Mouse (Mus musculus): ENCODE measurements around the gene Galntl6.

Galntl6 gene

GRCm38 (mm10) chr8:58258577-58259315 lies 653.7 kb downstream of the Galntl6 start:
- no peak for DNase-seq (ENCODE audit: low read depth, low spot score)

DNA sequence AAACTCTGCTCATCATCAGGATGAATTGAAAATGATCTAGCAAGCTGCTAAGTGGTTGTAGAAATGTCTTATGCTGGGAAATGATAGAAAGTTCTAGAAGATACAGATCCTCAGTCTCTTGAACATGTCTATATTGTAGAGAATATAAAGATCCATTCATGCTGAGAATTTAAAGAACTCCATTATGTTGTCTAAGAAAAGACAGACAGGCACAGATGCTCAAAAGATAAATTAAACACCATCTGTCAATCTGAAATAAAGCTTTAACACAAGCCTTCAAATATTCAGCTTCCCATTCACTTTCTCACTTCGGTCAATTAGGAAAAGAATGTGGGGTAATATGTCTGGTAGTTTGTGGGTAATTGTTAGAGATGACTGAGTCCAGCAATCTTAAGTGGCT lies 658.8 kb downstream of the Galntl6 start:
- DNase-seq (ENCODE audit: low read depth, low spot score): no peak

- DNase-seq (ENCODE audit: low read depth, low spot score): no peak
Observed at GRCm38 (mm10) chr8:58244830-58245229, 667.6 kb downstream of the Galntl6 start.

GRCm38 (mm10) chr8:58234220-58234619 lies 678.2 kb downstream of the Galntl6 start:
- DNase-seq (ENCODE audit: low read depth, low spot score): no peak

- DNase-seq (ENCODE audit: low read depth, low spot score): no peak
Observed at GRCm38 (mm10) chr8:58228725-58229124, 683.7 kb downstream of the Galntl6 start.

DNA sequence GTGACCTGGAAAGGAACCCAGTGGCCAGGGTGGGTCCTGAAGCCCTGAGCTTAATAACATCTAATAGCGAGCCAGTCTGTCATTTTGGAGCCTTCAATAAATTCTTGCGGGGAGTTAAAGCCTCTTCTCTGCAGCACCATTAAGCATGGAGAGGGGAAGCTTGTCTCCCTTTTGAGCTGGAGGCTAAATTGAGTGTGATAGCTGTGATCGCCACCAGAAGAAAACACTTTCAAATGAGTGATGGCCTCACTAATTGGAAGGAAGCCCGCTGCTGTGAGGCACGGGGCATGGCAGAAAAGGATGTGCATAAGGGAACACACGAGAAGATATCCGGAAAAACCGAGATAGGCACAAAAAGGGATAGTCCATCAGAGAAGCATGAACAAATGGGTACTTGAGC lies 694.6 kb downstream of the Galntl6 start:
- DNase-seq (ENCODE audit: low read depth, low spot score): no peak

DNA sequence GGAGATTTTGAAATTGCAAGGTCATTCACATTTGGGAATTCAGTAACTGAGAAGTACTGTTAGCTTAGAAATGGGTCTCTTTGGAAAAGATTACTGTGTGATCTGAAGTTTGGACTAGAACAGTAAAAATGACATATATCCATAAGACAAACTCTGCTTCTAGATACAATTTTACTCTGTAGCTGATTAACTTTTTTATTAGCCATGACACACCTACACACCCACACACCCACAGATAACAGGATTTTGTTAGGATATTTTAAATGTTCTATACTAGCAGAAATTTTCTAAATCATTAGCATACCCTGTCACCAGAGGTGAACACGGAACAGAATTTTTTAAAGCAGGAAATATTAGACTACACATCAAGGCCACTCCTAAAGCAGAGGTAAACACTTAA lies 722.7 kb downstream of the Galntl6 start:
- DNase-seq (ENCODE audit: low read depth, low spot score): no peak

- no peak for DNase-seq (ENCODE audit: low read depth, low spot score)
Observed at GRCm38 (mm10) chr8:58146961-58147360, 765.5 kb downstream of the Galntl6 start.

DNA sequence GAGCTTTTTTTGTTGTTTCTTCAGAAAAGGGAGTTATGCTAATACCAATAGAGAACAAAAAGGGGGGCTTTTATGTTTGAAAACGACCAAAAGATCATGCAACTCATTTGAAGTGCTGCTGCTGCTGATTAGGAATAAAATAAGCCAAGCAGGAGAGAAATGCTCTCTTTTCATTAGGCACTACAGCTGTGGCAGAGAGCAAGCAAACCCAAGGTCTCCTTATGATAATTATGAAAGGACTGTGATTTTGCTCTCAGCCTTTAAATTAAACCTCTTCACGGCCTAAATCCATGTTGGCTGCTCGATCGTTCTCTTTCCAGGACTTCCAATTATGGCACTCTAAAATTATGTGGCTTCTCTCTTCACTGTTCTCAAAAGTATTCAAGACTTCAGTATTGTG lies 825.7 kb downstream of the Galntl6 start:
- no peak for DNase-seq (ENCODE audit: low read depth, low spot score)

- DNase-seq (ENCODE audit: low read depth, low spot score): no peak
Observed at GRCm38 (mm10) chr8:58084931-58085330, 827.5 kb downstream of the Galntl6 start.

GRCm38 (mm10) chr8:58081715-58082114 lies 830.7 kb downstream of the Galntl6 start:
- no peak for DNase-seq (ENCODE audit: low read depth, low spot score)

- no peak for DNase-seq (ENCODE audit: low read depth, low spot score)
Observed at GRCm38 (mm10) chr8:58074611-58075010, 837.8 kb downstream of the Galntl6 start.

DNA sequence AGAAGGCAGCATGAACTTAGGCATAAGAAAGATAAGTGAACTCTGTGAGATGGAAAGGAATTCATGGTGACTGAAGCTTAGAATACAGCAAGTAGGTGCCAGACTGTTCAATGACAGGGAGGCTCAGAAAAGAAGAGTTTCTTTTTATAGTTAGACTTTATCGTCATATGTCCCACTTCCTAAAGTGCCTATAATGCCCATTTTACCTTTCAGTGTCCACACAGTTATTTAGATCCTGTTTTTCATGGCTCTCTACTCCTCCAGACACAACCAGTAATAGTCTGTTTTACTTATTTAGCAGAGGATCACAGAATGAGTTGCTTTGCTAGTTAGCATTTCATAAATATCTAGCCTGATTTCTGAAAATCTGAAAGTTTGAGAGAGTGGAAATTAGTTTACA lies 838.7 kb downstream of the Galntl6 start:
- DNase-seq (ENCODE audit: low read depth, low spot score): no peak

GRCm38 (mm10) chr8:58032271-58032670 lies 880.2 kb downstream of the Galntl6 start:
- no peak for DNase-seq (ENCODE audit: low read depth, low spot score)

DNA sequence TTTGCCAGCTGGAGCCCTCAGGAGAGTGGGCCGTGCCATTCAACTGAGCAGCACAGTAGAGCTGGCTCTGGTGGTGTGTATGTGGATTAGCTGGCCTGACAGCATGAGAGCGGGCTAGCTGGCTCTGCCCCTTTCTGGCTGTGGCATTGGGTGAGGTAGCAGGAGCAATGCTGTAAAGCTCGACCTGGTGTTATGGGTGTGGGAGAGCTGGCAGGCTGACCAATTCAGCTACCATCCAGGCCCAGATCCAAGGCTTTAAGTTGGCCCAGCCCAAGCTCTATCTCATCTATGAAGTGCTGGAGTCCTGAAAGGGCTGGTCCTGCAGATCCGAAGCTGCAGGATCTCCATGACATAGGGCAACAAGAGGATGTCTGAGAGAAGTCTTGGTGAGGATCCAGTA lies 886.9 kb downstream of the Galntl6 start:
- DNase-seq (ENCODE audit: low read depth, low spot score): no peak

- DNase-seq (ENCODE audit: low read depth, low spot score): no peak
Observed at GRCm38 (mm10) chr8:58025094-58025493, 887.3 kb downstream of the Galntl6 start.

GRCm38 (mm10) chr8:58023426-58024176 lies 888.8 kb downstream of the Galntl6 start:
- no peak for DNase-seq (ENCODE audit: low read depth, low spot score)

DNA sequence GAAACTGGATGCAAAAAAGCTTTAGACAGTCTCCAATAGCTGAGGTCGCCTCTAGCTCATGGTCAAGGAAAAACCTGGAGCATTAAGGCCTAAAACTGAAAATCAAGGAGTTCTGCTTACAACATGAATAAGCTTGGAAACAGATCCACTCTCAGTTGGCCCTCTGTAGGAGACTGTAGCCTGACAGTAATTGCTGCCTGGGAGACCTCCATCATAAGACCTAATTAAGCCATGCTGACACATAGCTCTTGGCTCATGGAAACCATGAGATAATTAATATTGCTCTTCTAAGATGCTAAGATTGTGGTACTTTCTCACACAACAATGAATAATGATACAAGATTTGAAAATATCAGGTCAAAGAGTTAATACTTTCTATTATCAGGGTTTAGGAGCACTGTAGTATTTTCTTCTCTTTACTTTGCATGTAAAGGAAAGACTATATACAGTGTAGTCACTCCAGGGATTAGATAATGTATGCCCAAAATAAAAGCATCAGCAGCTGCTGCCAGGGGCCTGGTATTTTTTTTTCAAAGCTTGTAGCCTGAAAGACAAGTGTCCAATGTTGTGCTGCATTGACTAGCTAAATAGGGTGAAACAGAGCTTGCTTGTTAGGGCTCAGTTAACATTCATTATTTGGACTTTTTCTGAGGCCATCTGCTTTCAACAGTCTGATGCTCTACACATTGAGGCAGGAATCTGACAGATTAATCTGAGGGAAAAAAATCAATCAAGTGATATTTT lies 922.8 kb downstream of the Galntl6 start:
- DNase-seq (ENCODE audit: low read depth, low spot score): no peak

GRCm38 (mm10) chr8:57977372-57977771 lies 935.1 kb downstream of the Galntl6 start:
- no peak for DNase-seq (ENCODE audit: low read depth, low spot score)

DNA sequence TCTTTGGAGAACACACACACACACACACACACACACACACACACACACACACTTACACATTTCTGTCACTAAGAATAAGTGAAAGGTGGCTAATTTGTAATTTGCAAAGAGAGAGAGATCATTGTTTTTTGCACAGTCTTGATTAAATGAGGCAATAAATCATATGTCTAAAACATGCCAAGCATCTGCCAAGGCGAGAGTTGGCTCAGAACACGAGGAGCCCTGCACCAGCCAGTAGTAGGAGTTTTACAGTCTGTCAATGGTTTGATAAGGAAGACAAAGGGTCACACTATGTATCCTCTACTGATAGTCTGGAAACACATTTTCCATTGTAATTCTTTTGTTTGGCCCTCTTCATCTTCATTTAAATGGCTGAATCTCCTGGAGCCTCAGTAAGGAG lies 938.3 kb downstream of the Galntl6 start:
- no peak for DNase-seq (ENCODE audit: low read depth, low spot score)

- no peak for DNase-seq (ENCODE audit: low read depth, low spot score)
Observed at GRCm38 (mm10) chr8:57972832-57973231, 939.6 kb downstream of the Galntl6 start.

- DNase-seq (ENCODE audit: low read depth, low spot score): no peak
Observed at GRCm38 (mm10) chr8:57966676-57967075, 945.8 kb downstream of the Galntl6 start.

Data from CD4-positive, CD25-positive, alpha-beta regulatory T cell, adult 2 months (primary cell).